ENCODE assay signal across 24 mouse cellular contexts in the genomic region with DNA sequence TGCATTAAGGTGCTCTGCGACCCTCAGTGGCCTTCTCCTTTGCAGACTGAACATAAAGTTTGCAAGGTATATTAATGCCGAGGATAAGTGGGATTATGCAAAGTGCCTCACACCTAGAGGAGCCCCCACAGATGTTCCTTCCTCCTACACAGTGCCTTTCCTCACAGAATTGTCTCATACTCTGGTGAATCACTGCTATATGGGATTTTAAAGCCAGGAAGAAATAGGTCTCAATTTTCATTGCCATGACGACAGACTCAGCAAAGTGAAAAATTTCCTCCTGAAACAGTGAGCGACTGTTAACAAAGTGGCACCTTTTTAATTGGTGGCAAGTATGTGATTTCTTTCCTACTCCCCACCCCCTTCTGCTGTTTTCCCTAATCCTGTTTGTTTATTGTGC. TPM values are rescaled to one million over a fixed set of nuclear protein-coding genes. Genes with fewer than 3 reads are reported as not detected.
DNase-seq lines count a peak whose midpoint lies in the region; ATAC-seq lines count a peak whose summit lies in the region.
"Had no signal": no experiment of that assay in that cellular context is flagged by ENCODE, and none has a peak within 500 bp of the region (broad histone marks: within the 10 kb centered on the region; RNA-seq: fewer than 3 reads in every experiment).

No protein-coding gene starts in this region.

- intact Hi-C loops in left cerebral cortex, postnatal 25 days (cut with DNase I) = no loop called here

- peak; percentile 98 for ATAC-seq in frontal cortex, adult (ENCODE audit: low TSS enrichment)
- ATAC-seq in megakaryocyte progenitor cell, adult 5-6 weeks (replicated peaks; ENCODE audit: poor library complexity) = no peak
- ATAC-seq: intestine, embryonic 16.5 days had no signal

- DNase-seq in layer of hippocampus, adult 11-12 months (ENCODE audit: low spot score) = peak; percentile 28
- no peak for DNase-seq in layer of hippocampus, adult 9-10 months (ENCODE audit: low spot score)
- DNase-seq in brain, adult 2 months (ENCODE audit: low read depth, low spot score) = peak; percentile 88
- peak; percentile 56 to 90 for DNase-seq in left cerebral cortex, postnatal 25 days (ENCODE audit: low spot score in 2 of 2)
- no peak for DNase-seq in thymus, postnatal 0 days (ENCODE audit: low spot score)
- DNase-seq in adrenal gland, adult 18-20 months (ENCODE audit: low spot score in 2 of 2) = no peak
- DNase-seq: adrenal gland, postnatal 10 days; cerebellum, adult 18-20 months; heart, postnatal 36 days; kidney, postnatal 10 days had no signal

RNA-seq across cellular contexts. Expression of gene Igsf11, which starts 18.0 kb away (rescaled TPM):
- 10 to 100 TPM; 38.3 to 46.5 TPM for total RNA-seq in left cerebral cortex, postnatal 25 days (2021)
- total RNA-seq in megakaryocyte progenitor cell, adult 5-6 weeks (2015) = not detected in 2 replicates
- total RNA-seq in megakaryocyte progenitor cell, adult 5-6 weeks (2017) = not detected in 2 replicates
- polyA plus RNA-seq in thymus, postnatal 0 days (2015; fragmentation: Nextera tagmentation; extraction: Ambion mirVana) = 0.05 TPM in 1 of 2 replicates, not detected in the other
- 10 to 100 TPM in 1 of 2 experiments, 1 to 10 TPM in 1; 4.9 to 40.9 TPM for total RNA-seq in adrenal gland, adult 18-20 months (2021)
- total RNA-seq: megakaryocyte, adult 5-6 weeks had no signal
- polyA plus RNA-seq: erythroblast, embryonic 14.5 days had no signal

RNA-seq across cellular contexts. Expression of gene 4930435E12Rik, which starts 45.9 kb away (rescaled TPM):
- not detected for total RNA-seq in left cerebral cortex, postnatal 25 days (2021)
- not detected in 2 replicates for total RNA-seq in megakaryocyte progenitor cell, adult 5-6 weeks (2015)
- not detected in 2 replicates for total RNA-seq in megakaryocyte progenitor cell, adult 5-6 weeks (2017)
- polyA plus RNA-seq in thymus, postnatal 0 days (2015; fragmentation: Nextera tagmentation; extraction: Ambion mirVana) = not detected in 2 replicates
- not detected for total RNA-seq in adrenal gland, adult 18-20 months (2021)
- total RNA-seq: adrenal gland, postnatal 10 days; gastrocnemius, adult 18-20 months; heart, postnatal 36 days; megakaryocyte, adult 5-6 weeks; midbrain, postnatal 0 days had no signal
- polyA plus RNA-seq: embryonic facial prominence, embryonic 11.5 days; erythroblast, embryonic 14.5 days; heart, embryonic 13.5 days; hindbrain, embryonic 15.5 days; intestine, embryonic 16.5 days; limb, embryonic 11.5 days; liver, embryonic 14.5 days; lung, embryonic 16.5 days; midbrain, postnatal 0 days; urinary bladder, adult 2 months had no signal

Comparison
In these comparisons a context has a peak if more than half of its experiments do, and no peak if none do; other contexts are left out.
1. DNase-seq: peak in layer of hippocampus, adult 11-12 months (single experiment), brain, adult 2 months (single experiment) and left cerebral cortex, postnatal 25 days (2 of 2); none in layer of hippocampus, adult 9-10 months (single experiment), thymus, postnatal 0 days (single experiment) and adrenal gland, adult 18-20 months (0 of 2).
2. RNA of gene Igsf11, which starts 18.0 kb away (total RNA-seq): 38.3 to 46.5 TPM in left cerebral cortex, postnatal 25 days and 4.9 to 40.9 TPM in adrenal gland, adult 18-20 months; not detected in megakaryocyte progenitor cell, adult 5-6 weeks; every median in the first group is over 4 times any median in the second.